Mouse (Mus musculus) liver, embryonic 16.5 days (tissue): ENCODE data around the gene Socs5. TPM values are rescaled to one million over a fixed set of nuclear protein-coding genes. Genes with fewer than 3 reads are reported as not detected.

ENCODE experiments used
- ATAC-seq: fragments of 200-750 bp; cut with Nextera tagmentation; 2 replicates; pipeline ENCODE4 v1.8.0; 2017; ENCODE audit warnings: low read depth, mild to moderate bottlenecking, moderate number of reproducible peaks, moderate library complexity
- H3K27ac ChIP-seq: fragments of 300-500 bp; sonication (generic); 2 replicates; pipeline ENCODE4 v1.5.1; 2014; ENCODE audit warnings: mild to moderate bottlenecking, low read length
- H3K27me3 ChIP-seq: fragments of 300-500 bp; sonication (generic); 2 replicates; pipeline ENCODE4 v1.6.1; 2014; ENCODE audit warnings: low read depth, low read length, mixed read lengths; ENCODE audit not compliant: control insufficient read depth, insufficient read depth
- H3K36me3 ChIP-seq: fragments of 300-500 bp; sonication (generic); 2 replicates; pipeline ENCODE4 v1.6.1; 2014; ENCODE audit warnings: mild to moderate bottlenecking; ENCODE audit not compliant: control insufficient read depth, insufficient read depth
- H3K4me1 ChIP-seq: fragments of 300-500 bp; sonication (generic); 2 replicates; pipeline ENCODE4 v1.6.1; 2014; ENCODE audit warnings: low read depth, low read length, mixed read lengths; ENCODE audit not compliant: control insufficient read depth
- H3K4me2 ChIP-seq: fragments of 300-500 bp; sonication (generic); 2 replicates; pipeline ENCODE4 v1.6.1; 2014; ENCODE audit warnings: low read depth, low read length, mixed read lengths
- H3K4me3 ChIP-seq: fragments of 300-500 bp; sonication (generic); 2 replicates; pipeline ENCODE4 v1.5.1; 2014; ENCODE audit warnings: low read depth, mild to moderate bottlenecking, low read length
- H3K9ac ChIP-seq: fragments of 300-500 bp; sonication (generic); 2 replicates; pipeline ENCODE4 v1.6.1; 2014; ENCODE audit warnings: low read depth, low read length
- H3K9me3 ChIP-seq: fragments of 300-500 bp; sonication (generic); replicated peaks from 2 replicates; pipeline ENCODE4 v1.6.1; 2016; ENCODE audit warnings: low read length; ENCODE audit not compliant: control insufficient read depth
- WGBS: fragments of 180-500 bp; shearing (Covaris S2); extraction: QIAGEN DNeasy Blood & Tissue Kit; methylation state at CpG from one replicate; pipeline ENCODE4 v1.1.7; 2014; ENCODE audit not compliant: insufficient replicate concordance; 5-methylcytosine and 5-hydroxymethylcytosine counted together
- polyA plus RNA-seq: library from polyadenylated mRNA; unstranded; fragments of >200 nt; fragmentation: Nextera tagmentation; extraction: Ambion mirVana; gene quantifications from 2 replicates; pipeline ENCODE4 v1.2.1, GENCODE M21; 2015

Gene Socs5
- polyA plus RNA-seq, 1 experiment from 2014 or later = 1.9 TPM

DNA sequence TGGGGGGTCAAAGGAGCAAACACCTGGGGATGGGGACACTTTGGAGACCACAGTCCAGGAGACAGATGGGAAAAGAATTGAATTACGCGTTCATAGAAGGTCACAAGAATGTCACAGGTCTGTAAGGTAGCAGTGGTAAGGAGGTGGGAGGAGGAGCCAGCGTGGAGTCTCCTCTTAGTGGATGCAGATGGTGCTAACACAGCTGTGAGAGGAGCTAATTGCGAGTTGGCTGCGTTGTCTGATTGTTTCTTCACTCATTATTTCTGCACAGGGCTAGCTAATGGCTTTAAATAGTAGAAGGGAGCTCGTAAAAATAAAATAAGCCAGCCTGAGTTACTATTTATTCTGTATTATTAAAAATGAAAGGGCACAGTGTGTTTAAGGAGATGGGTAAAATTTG lies 8.1 kb downstream of the Socs5 start:
- Histone ChIP-seq H3K27ac (no peak overlapping the region), H3K4me3 (no peak overlapping the region), H3K4me2 (no peak overlapping the region), H3K4me1 (no peaks in the 10 kb centered on the region; the same call in 1 of the 2 replicates), H3K9ac (no peak overlapping the region), H3K36me3 (no peaks in the 10 kb centered on the region), H3K27me3 (no peaks in the 10 kb centered on the region), H3K9me3 (no peaks in the 10 kb centered on the region)
- 63% methylated on average over 6 of the region's 6 CpGs for WGBS
- no peak for ATAC-seq

DNA sequence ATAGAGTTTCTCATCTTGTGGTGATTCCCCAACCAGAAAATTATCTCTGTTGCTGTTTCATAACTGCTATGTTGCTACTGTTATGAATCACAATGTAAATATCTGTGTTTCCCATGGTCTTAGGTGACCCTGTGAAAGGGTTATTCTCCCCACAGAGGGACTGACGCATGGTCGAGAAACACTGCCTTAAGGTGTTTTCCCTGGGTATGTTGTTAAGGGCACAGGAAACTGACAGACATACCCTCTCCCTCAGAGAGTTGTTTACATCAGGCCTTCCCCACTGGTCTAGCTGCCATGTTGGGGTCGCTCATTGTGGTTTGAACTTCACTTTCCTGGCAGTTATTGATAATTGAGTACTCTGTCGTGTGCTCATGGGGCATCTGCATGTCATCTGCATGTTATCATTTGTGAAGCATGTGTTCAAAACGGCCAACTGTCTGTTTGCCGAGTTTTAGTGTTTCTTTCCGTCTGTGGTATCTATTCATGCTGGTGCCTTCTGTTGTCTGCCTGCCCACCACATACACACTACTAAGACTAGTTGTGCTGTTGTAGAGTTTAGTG lies 11.6 kb downstream of the Socs5 start:
- Histone ChIP-seq H3K4me2 (no peak overlapping the region), H3K4me1 (no peaks in the 10 kb centered on the region; the same call in 1 of the 2 replicates), H3K4me3 (no peak overlapping the region), H3K9me3 (no peaks in the 10 kb centered on the region), H3K27me3 (no peaks in the 10 kb centered on the region), H3K9ac (no peak overlapping the region), H3K27ac (no peak overlapping the region), H3K36me3 (no peaks in the 10 kb centered on the region)
- 35% methylated on average over 7 of the region's 7 CpGs for WGBS
- ATAC-seq = peak; percentile 9; the same call in 1 of the 2 replicates

DNA sequence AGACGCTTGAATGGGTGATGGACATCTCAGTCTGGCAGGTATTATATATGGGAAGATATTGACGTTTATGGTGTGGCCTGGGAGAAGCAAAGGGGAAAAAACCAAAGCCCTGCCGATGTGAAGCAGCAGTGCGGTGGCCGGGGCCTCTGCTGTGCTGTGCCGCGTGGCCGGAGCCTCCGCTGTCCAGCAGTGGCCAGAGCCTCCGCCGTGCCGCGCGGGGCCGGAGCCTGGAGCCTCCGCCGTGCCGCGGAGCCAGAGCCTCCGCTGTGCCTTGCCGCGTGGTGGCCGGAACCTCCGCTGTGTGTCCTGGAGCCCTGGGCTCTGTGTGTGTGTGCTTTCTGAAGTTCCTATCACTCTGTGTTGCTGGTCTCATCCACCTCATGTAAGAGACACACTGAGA lies 17.9 kb downstream of the Socs5 start:
- H3K9me3 ChIP-seq = no peaks in the 10 kb centered on the region
- no peaks in the 10 kb centered on the region for H3K36me3 ChIP-seq
- no peaks in the 10 kb centered on the region for H3K4me1 ChIP-seq
- H3K9ac ChIP-seq = no peak overlapping the region
- WGBS = 55% methylated on average over 24 of the region's 24 CpGs
- no peak for ATAC-seq
- H3K4me2 ChIP-seq = 0 out of 2 replicates have a peak overlapping the region, but pooled peaks have one; percentile 4
- no peak overlapping the region for H3K27ac ChIP-seq
- no peaks in the 10 kb centered on the region for H3K27me3 ChIP-seq
- no peak overlapping the region for H3K4me3 ChIP-seq

DNA sequence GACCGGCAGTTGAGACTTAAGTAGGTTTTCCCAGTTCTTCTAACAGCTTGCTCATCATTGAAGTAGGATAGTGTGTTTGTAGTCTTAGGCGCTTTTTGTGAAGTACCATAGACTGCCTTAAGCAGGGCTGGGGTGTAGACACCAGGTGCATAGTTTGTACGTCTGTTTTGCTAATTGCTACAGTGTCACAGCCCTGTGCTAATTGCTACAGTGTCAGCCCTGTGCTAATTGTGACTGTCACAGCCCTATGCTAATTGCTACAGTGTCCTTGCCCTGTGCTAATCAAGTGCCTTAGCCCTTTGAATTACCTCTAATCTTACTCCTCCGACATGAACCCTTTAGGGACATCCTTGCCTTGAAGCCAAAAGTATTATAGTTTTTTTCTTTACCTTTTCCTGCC lies 24.8 kb downstream of the Socs5 start:
- H3K4me2 ChIP-seq = no peak overlapping the region
- no peak overlapping the region for H3K9ac ChIP-seq
- no peaks in the 10 kb centered on the region for H3K9me3 ChIP-seq
- no peaks in the 10 kb centered on the region for H3K36me3 ChIP-seq
- no peak overlapping the region for H3K27ac ChIP-seq
- H3K4me1 ChIP-seq = no peaks in the 10 kb centered on the region
- WGBS = 69% methylated on average over 4 of the region's 4 CpGs
- H3K27me3 ChIP-seq = no peaks in the 10 kb centered on the region
- H3K4me3 ChIP-seq = no peak overlapping the region
- no peak for ATAC-seq

DNA sequence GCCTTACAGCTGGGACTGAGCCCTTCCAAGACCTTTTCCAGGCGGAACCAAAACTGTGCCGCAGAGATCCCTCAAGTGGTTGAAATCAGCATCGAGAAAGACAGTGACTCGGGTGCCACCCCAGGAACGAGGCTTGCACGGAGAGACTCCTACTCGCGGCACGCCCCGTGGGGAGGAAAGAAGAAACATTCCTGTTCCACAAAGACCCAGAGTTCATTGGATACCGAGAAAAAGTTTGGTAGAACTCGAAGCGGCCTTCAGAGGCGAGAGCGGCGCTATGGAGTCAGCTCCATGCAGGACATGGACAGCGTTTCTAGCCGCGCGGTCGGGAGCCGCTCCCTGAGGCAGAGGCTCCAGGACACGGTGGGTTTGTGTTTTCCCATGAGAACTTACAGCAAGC lies 26.3 kb downstream of the Socs5 start:
- Histone ChIP-seq H3K9me3 (no peaks in the 10 kb centered on the region), H3K4me3 (no peak overlapping the region), H3K4me1 (no peaks in the 10 kb centered on the region), H3K4me2 (no peak overlapping the region), H3K27me3 (no peaks in the 10 kb centered on the region), H3K27ac (no peak overlapping the region), H3K9ac (no peak overlapping the region), H3K36me3 (no peaks in the 10 kb centered on the region)
- no peak for ATAC-seq
- 81% methylated on average over 23 of the region's 23 CpGs for WGBS

DNA sequence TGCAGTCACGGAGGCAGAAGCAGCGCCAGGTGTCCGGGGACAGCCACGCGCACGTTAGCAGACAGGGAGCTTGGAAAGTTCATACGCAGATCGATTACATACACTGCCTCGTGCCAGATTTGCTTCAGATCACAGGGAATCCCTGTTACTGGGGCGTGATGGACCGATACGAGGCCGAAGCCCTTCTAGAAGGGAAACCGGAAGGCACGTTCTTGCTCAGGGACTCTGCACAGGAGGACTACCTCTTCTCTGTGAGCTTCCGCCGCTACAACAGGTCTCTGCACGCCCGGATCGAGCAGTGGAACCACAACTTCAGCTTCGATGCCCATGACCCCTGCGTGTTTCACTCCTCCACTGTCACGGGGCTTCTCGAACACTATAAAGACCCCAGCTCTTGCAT lies 27.2 kb downstream of the Socs5 start:
- Histone ChIP-seq H3K4me1 (no peaks in the 10 kb centered on the region), H3K9ac (no peak overlapping the region), H3K4me3 (no peak overlapping the region), H3K27me3 (no peaks in the 10 kb centered on the region), H3K27ac (no peak overlapping the region), H3K9me3 (no peaks in the 10 kb centered on the region), H3K4me2 (no peak overlapping the region), H3K36me3 (no peaks in the 10 kb centered on the region)
- no peak for ATAC-seq
- WGBS = 85% methylated on average over 24 of the region's 24 CpGs

DNA sequence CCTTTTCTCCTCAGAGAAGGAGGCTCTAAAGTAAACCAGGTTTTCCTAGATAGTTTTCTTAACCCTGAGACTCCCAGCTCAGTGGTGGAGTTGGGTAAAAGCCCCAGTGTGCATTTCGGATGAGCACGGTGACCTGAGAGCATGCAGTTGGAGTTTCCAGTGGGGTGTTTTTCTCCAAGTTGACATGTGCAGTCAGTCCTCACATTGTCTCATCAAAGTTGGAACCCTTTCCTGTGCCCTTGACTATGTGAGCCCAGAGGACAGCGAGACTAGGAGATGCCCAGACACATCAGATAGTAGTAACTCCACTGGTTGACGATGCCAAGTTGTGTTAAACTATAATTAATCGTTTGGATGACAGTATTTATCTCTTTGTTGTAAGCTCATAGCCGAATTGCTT lies 28.3 kb downstream of the Socs5 start:
- Histone ChIP-seq H3K27ac (no peak overlapping the region), H3K36me3 (no peaks in the 10 kb centered on the region), H3K9me3 (no peaks in the 10 kb centered on the region), H3K4me1 (no peaks in the 10 kb centered on the region), H3K27me3 (no peaks in the 10 kb centered on the region), H3K9ac (no peak overlapping the region), H3K4me2 (no peak overlapping the region), H3K4me3 (no peak overlapping the region)
- ATAC-seq = no peak
- 64% methylated on average over 6 of the region's 6 CpGs for WGBS

DNA sequence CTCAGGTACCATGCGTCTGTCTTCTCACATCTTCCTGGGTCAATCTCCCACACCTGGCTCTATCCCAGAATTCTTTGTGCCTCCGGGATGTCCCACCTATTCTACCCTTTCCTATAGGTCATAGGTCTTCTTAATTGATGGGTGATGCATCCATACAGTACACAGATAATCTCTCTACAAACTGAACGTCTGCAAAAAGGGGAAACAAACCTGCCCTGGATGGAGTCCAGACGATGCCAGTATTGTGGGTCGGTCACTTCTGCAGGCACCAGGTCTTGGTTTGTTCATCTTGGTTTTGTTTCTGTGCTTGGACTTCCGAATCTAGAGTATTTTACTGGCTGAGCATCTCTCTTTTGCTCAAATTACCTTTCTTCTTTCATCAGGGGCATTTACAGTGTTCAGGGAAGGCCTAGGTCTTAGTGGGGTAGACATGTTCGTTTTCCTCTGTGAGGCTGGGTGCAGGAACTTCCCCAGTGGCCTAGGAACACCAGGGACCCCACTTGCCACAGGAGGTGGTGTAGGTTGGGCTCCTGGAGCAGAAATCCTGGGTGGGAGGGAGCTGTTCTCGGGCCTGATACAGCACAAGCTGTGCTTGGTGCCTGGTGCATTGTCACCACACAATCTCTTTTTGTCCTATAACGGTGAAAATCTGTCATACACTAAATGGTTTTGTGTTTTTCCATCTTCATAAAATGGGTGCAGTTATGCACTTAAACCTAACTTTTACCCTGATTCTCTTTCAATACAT lies 33.9 kb downstream of the Socs5 start:
- Histone ChIP-seq H3K4me2 (no peak overlapping the region), H3K9ac (no peak overlapping the region), H3K36me3 (no peaks in the 10 kb centered on the region), H3K9me3 (no peaks in the 10 kb centered on the region), H3K4me3 (no peak overlapping the region), H3K27ac (no peak overlapping the region), H3K4me1 (peaks cover 3% of the 10 kb centered on the region; the same call in 1 of the 2 replicates), H3K27me3 (no peaks in the 10 kb centered on the region)
- 55% methylated on average over 9 of the region's 9 CpGs for WGBS
- ATAC-seq = no peak

DNA sequence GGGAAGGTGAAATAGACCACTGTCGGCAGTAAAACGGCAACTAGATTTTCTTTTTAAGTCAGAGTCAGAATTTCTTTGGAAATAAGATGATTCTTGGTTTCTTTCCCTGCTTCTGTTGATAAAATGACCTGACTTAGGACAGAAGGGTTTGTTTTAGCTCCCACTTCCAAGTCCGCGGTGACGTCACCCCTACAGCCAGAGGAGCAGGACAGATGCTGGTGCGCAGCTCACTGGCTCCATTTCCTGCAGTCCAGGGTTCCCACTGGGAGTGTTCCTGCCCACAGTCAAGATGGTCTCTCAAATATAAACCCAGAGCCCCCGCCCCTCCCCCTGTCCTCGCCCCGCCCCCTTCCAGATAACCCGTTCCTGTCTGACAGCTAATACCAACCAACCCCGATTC lies 34.8 kb downstream of the Socs5 start:
- H3K9me3 ChIP-seq = no peaks in the 10 kb centered on the region
- peaks cover 3% of the 10 kb centered on the region; the same call in 1 of the 2 replicates for H3K4me1 ChIP-seq
- no peak overlapping the region for H3K9ac ChIP-seq
- H3K27me3 ChIP-seq = no peaks in the 10 kb centered on the region
- ATAC-seq = peak; percentile 51
- WGBS = 38% methylated on average over 11 of the region's 11 CpGs
- H3K4me2 ChIP-seq = 0 out of 2 replicates have a peak overlapping the region, but pooled peaks have one; percentile 8
- no peaks in the 10 kb centered on the region for H3K36me3 ChIP-seq
- H3K27ac ChIP-seq = no peak overlapping the region
- H3K4me3 ChIP-seq = 0 out of 2 replicates have a peak overlapping the region, but pooled peaks have one; percentile 8
